Mouse (Mus musculus) liver, embryonic 12.5 days (tissue): ENCODE results near the gene Exosc2. TPM values are rescaled to one million over a fixed set of nuclear protein-coding genes. Genes with fewer than 3 reads are reported as not detected.
"Not testable (repeated sequence)": the region's sequence is repeated elsewhere in the genome, so short reads cannot be mapped to it uniquely, and the experiment has no call there.

Experiments
- ATAC-seq: fragments of 200-750 bp; cut with Nextera tagmentation; 2 replicates; pipeline ENCODE4 v1.8.0; 2017; ENCODE audit warnings: moderate number of reproducible peaks, mild to moderate bottlenecking, moderate library complexity
- H3K27ac ChIP-seq: fragments of 300-500 bp; sonication (generic); 2 replicates; pipeline ENCODE4 v1.5.1; 2016; ENCODE audit warnings: mild to moderate bottlenecking
- H3K27me3 ChIP-seq: fragments of 300-500 bp; sonication (generic); replicated peaks from 2 replicates; pipeline ENCODE4 v1.6.1; 2016; ENCODE audit warnings: mild to moderate bottlenecking, moderate library complexity
- H3K36me3 ChIP-seq: fragments of 300-500 bp; sonication (generic); 2 replicates; pipeline ENCODE4 v1.6.1; 2016; ENCODE audit warnings: mild to moderate bottlenecking, moderate library complexity
- H3K4me1 ChIP-seq: fragments of 300-500 bp; sonication (generic); 2 replicates; pipeline ENCODE4 v1.6.1; 2016
- H3K4me2 ChIP-seq: fragments of 300-500 bp; sonication (generic); 2 replicates; pipeline ENCODE4 v1.6.1; 2016; ENCODE audit warnings: mild to moderate bottlenecking, moderate library complexity
- H3K4me3 ChIP-seq: fragments of 300-500 bp; sonication (generic); 2 replicates; pipeline ENCODE4 v1.5.1; 2016; ENCODE audit warnings: mild to moderate bottlenecking, moderate library complexity
- H3K9ac ChIP-seq: fragments of 300-500 bp; sonication (generic); 2 replicates; pipeline ENCODE4 v1.6.1; 2016; ENCODE audit warnings: mild to moderate bottlenecking, moderate library complexity
- H3K9me3 ChIP-seq: fragments of 300-500 bp; sonication (generic); replicated peaks from 2 replicates; pipeline ENCODE4 v1.6.1; 2016; ENCODE audit warnings: mild to moderate bottlenecking, moderate library complexity
- WGBS: fragments of 180-500 bp; shearing (Covaris S2); methylation state at CpG from one replicate; pipeline ENCODE4 v1.1.7; 2016; ENCODE audit not compliant: insufficient replicate concordance; 5-methylcytosine and 5-hydroxymethylcytosine counted together
- polyA plus RNA-seq: library from polyadenylated mRNA; unstranded; fragments of >200 nt; fragmentation: Nextera tagmentation; extraction: Ambion mirVana; gene quantifications from 2 replicates; pipeline ENCODE4 v1.2.1, GENCODE M21; 2016

The Exosc2 gene
- polyA plus RNA-seq, 1 experiment from 2014 or later, result 64.9 TPM

- ATAC-seq, H3K9ac ChIP-seq, H3K4me2 ChIP-seq, H3K27ac ChIP-seq, H3K9me3 ChIP-seq, H3K4me3 ChIP-seq, H3K4me1 ChIP-seq, H3K27me3 ChIP-seq: not testable (repeated sequence)
- 75% methylated on average over 15 of the region's 15 CpGs for WGBS
- H3K36me3 ChIP-seq, result peaks cover 56% of the 10 kb centered on the region
Measured at GRCm38 (mm10) chr2:31681051-31681707, 10.7 kb downstream of the Exosc2 start.

DNA sequence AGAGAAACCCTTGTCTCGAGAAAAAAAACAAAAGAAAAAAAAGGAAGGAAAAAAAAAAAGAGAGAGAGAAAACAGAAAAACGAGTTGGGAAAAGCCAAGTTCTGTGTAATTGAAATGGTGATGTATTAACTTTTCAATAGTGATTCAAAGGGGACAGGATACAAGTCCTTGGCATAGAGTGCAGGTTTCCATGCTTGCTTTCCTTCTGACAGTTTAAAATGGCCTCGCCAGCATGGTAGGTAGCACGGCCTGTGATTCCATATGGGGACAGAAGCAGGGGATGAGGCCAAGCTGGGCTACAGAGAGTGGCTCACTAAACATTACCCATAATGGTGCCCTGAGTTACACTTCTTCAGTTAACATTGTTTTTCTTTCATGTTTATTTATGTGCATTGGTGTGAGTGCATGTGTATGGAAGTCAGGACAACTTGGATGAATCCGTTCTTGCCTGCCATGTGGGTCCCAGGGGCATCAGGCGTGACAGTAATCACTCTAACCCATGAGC lies 11.3 kb downstream of the Exosc2 start:
- H3K9ac ChIP-seq, result no peak overlapping the region
- 81% methylated on average over 6 of the region's 6 CpGs for WGBS
- H3K4me3 ChIP-seq, result no peak overlapping the region
- no peaks in the 10 kb centered on the region for H3K9me3 ChIP-seq
- ATAC-seq, result no peak
- no peaks in the 10 kb centered on the region for H3K27me3 ChIP-seq
- H3K4me1 ChIP-seq, result no peaks in the 10 kb centered on the region
- no peak overlapping the region for H3K4me2 ChIP-seq
- no peak overlapping the region for H3K27ac ChIP-seq
- peaks cover 50% of the 10 kb centered on the region for H3K36me3 ChIP-seq

DNA sequence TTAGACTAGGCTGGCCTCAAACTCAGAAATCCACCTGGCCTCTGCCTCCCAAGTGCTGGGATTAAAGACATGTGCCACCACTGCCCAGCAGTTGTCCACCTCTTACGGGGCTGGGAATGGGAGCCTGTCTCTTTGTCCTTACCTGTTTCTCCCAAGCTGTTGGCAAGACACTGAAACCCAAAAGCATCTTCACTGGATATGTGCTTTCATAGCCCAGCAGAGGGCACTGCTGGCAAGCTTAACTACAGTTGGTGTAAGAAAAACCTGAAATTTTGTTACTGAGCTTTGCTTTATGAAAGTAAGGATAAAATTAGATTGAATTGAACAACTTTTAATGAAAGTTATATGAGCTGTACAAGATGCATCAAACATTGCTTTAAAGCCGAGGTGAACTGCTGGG lies 13.2 kb downstream of the Exosc2 start:
- ATAC-seq, result no peak
- Histone ChIP-seq H3K27ac (no peak overlapping the region), H3K9me3 (no peaks in the 10 kb centered on the region), H3K36me3 (peaks cover 31% of the 10 kb centered on the region), H3K4me3 (no peak overlapping the region), H3K4me2 (no peak overlapping the region), H3K9ac (no peak overlapping the region), H3K27me3 (no peaks in the 10 kb centered on the region), H3K4me1 (peaks cover 7% of the 10 kb centered on the region)
- 23% methylated on average over 2 of the region's 2 CpGs for WGBS

DNA sequence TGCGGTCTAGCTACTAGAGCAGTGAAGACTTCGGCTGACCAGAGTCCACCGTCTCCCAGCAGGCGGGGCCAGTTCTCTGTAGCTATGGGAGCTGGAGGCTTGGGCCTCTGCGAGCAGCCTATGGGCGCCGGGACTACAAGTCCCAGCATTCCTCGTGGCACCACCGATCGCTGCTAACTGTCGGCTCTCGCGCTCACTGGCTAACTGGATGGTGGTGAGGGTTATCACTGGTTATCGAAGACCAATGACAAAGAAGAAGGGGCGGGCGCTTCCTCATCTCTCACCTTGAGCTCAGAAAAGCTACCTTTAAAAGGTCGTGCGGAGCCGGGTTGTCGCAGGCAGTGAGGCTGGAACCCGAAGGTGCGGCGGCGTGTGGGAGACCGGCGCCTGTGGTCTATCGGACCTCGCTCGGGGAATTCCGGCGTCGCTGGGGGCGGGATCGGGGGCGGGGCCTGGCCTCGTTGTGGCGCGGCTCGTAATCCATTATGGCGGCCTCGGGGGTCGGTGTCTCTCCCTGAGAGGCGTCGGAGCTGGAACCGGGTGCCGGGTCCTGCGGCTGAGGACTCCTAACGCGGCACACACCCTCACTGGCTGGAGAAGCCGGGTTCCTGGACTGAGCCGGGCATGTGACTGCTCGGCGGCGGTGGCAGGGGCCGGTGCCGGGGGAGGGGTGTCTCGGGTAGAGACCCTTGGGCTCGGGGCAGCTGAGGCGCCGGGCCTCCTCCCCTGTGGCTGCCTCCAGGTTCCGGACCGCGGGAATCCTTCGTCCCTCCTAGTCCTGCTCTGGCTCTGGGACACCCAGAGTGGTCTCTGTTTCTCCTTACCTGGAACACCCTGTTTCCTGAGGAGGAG lies 17.8 kb downstream of the Exosc2 start, which contains the start of gene Abl1:
TSS of gene Abl1 (plus strand) at position 303 of the 852 bp plus-strand sequence.
- ATAC-seq, result peak; percentile 100
- H3K27ac ChIP-seq, result peak within 1 kb of the TSS; percentile 95
- peak within 1 kb of the TSS; percentile 74 for H3K4me2 ChIP-seq
- H3K9me3 ChIP-seq, result no peaks in the 10 kb centered on the region
- peak within 1 kb of the TSS; percentile 96 for H3K4me3 ChIP-seq
- peaks cover 19% of the 10 kb centered on the region for H3K36me3 ChIP-seq
- peaks cover 47% of the 10 kb centered on the region for H3K4me1 ChIP-seq
- no peaks in the 10 kb centered on the region for H3K27me3 ChIP-seq
- WGBS, result 0% methylated on average over 64 of the region's 64 CpGs
- peak within 1 kb of the TSS; percentile 94 for H3K9ac ChIP-seq

DNA sequence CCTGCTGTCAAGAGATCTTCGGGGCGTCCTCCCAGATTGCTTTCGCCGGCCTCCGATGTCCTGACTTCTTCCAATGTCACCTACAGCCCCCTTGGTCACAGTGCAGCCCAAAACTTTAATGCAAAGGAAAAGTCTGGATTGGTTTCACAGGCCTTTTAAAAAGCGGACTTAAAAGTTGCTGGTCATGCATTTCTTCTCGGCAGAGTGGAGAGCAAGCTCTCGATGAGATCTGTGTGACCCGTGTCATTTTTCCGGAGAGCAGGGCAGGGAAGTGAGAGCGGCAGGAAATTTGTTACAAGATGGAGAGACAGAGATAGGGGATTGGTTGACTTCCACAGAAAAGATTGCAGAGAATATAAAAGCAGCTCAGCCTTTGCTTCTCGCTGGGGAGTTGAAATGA lies 18.5 kb downstream of the Exosc2 start:
- Histone ChIP-seq H3K9ac (peak overlapping the region; percentile 94), H3K27me3 (no peaks in the 10 kb centered on the region), H3K4me3 (peak overlapping the region; percentile 96), H3K36me3 (peaks cover 23% of the 10 kb centered on the region), H3K4me1 (peaks cover 47% of the 10 kb centered on the region), H3K27ac (peak overlapping the region; percentile 95), H3K4me2 (peak overlapping the region; percentile 74), H3K9me3 (no peaks in the 10 kb centered on the region)
- 2% methylated on average over 12 of the region's 12 CpGs for WGBS
- ATAC-seq, result no peak

DNA sequence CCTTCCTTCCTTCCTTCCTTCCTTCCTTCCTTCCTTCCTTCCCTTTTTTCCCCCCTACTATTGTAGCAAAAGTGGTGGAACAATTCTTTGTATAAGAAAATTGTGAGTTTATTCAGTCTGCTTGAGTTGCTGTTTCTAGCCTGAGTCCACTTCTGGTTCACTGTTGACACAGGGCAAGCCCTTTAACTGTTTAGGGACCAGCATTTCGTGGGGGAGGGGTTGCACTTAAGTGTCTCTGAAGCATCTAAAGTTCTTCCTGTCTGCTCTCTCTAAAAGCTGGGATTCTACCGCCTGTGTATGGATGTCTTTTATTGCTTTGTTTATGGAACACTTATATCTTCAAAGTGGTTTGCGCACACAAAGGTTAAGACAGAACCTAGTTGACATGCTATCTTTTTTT lies 19.5 kb downstream of the Exosc2 start:
- Histone ChIP-seq H3K9me3 (no peaks in the 10 kb centered on the region), H3K4me1 (peaks cover 47% of the 10 kb centered on the region), H3K4me3 (peak overlapping the region; percentile 96), H3K36me3 (peaks cover 30% of the 10 kb centered on the region), H3K9ac (peak overlapping the region; percentile 94), H3K27me3 (no peaks in the 10 kb centered on the region), H3K4me2 (peak overlapping the region; percentile 74), H3K27ac (0 out of 2 replicates have a peak overlapping the region, but pooled peaks have one; percentile 95)
- no peak for ATAC-seq
- WGBS, result 44% methylated on average over 3 of the region's 3 CpGs

DNA sequence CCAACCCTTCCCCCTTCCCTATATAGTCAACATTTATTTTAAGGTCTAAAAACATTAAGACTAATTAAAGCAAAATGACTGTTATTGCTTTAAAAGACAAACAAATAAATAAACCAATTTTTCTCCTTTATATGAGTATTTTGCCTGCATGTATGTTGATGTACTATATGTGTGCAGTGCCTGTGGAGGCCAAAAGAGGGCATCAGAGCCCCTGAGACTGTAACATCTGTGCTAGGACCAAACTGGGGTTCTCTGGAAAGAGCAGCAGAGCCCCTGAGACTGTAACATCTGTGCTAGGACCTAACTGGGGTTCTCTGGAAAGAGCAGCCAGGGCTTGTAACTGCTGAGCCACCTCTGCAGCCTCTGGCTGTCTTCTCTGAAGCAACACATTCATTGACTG lies 27.7 kb downstream of the Exosc2 start:
- Histone ChIP-seq H3K27ac (no peak overlapping the region), H3K27me3 (no peaks in the 10 kb centered on the region), H3K4me2 (no peak overlapping the region), H3K9ac (no peak overlapping the region), H3K4me1 (peaks cover 18% of the 10 kb centered on the region), H3K36me3 (peaks cover 56% of the 10 kb centered on the region), H3K9me3 (no peaks in the 10 kb centered on the region), H3K4me3 (no peak overlapping the region)
- no peak for ATAC-seq

- Histone ChIP-seq H3K4me1 (peaks cover 19% of the 10 kb centered on the region), H3K27me3 (no peaks in the 10 kb centered on the region), H3K9ac (no peak overlapping the region), H3K4me2 (no peak overlapping the region), H3K9me3 (no peaks in the 10 kb centered on the region), H3K36me3 (peaks cover 38% of the 10 kb centered on the region), H3K27ac (0 out of 2 replicates have a peak overlapping the region, but pooled peaks have one; percentile 23), H3K4me3 (no peak overlapping the region)
- ATAC-seq, result peak; percentile 65; the same call in 1 of the 2 replicates
- WGBS, result 38% methylated on average over 7 of the region's 7 CpGs
Measured at GRCm38 (mm10) chr2:31700545-31701446, 30.3 kb downstream of the Exosc2 start.

DNA sequence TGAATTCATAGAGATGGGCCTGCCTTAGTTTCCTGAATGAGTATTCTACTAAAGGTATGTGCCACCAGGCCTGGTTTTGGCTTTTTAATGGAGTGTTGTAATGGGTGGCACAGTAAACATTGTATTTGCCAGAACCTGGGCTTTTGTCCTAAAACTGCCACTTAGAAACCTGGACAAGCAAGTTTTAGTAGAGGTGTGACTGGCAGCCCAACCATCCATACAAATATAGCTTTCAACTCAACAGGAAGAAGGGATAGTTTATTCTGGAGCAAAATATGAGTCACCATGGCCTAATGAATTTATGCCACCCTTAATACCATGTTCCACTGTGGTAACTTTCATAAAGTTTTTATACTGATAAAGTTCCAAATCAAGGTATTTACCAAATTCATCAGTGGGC lies 32.7 kb downstream of the Exosc2 start:
- ATAC-seq, result no peak
- H3K4me2 ChIP-seq, result no peak overlapping the region
- no peak overlapping the region for H3K4me3 ChIP-seq
- H3K4me1 ChIP-seq, result peaks cover 38% of the 10 kb centered on the region
- no peak overlapping the region for H3K27ac ChIP-seq
- H3K36me3 ChIP-seq, result peaks cover 25% of the 10 kb centered on the region
- no peaks in the 10 kb centered on the region for H3K27me3 ChIP-seq
- no peaks in the 10 kb centered on the region for H3K9me3 ChIP-seq
- H3K9ac ChIP-seq, result no peak overlapping the region

DNA sequence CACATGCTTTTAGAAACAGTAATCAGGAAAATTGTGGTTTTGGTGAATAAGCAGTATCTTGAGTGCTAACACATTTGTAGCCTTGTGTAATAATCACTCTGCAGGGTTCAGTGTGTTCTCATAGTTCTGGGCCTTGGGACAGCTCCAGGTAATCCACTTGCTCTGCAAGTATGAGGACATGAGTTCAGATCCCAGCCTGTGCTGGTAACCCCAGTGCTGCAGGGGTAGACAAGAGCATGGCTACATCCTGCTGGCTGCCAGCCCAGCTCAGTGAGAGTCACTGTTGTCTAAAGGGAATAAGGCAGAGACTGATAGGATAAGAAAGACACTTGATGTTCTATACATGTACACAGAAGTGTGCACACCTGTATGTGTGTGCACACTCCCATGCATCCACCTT lies 35.4 kb downstream of the Exosc2 start:
- H3K4me3 ChIP-seq, result no peak overlapping the region
- H3K27ac ChIP-seq, result no peak overlapping the region
- H3K27me3 ChIP-seq, result no peaks in the 10 kb centered on the region
- H3K9ac ChIP-seq, result no peak overlapping the region
- H3K9me3 ChIP-seq, result no peaks in the 10 kb centered on the region
- ATAC-seq, result no peak
- peaks cover 24% of the 10 kb centered on the region for H3K4me1 ChIP-seq
- no peak overlapping the region for H3K4me2 ChIP-seq
- H3K36me3 ChIP-seq, result peaks cover 12% of the 10 kb centered on the region; the same call in 1 of the 2 replicates

- Histone ChIP-seq H3K9me3 (no peaks in the 10 kb centered on the region), H3K4me1 (peaks cover 20% of the 10 kb centered on the region), H3K27ac (no peak overlapping the region), H3K9ac (no peak overlapping the region), H3K4me2 (no peak overlapping the region), H3K4me3 (no peak overlapping the region), H3K27me3 (no peaks in the 10 kb centered on the region), H3K36me3 (peaks cover 17% of the 10 kb centered on the region; the same call in 1 of the 2 replicates)
- 10% methylated on average over 2 of the region's 2 CpGs for WGBS
- ATAC-seq, result no peak
Measured at GRCm38 (mm10) chr2:31706531-31706930, 36.0 kb downstream of the Exosc2 start.
